Mouse (Mus musculus) heart, postnatal 36 days (tissue): ENCODE data around the gene H2-DMa. TPM values are rescaled to one million over a fixed set of nuclear protein-coding genes. Genes with fewer than 3 reads are reported as not detected.

Experiments used
- DNase-seq, 2 experiments: peaks; one replicate each; pipeline ENCODE4 v3.0.0; 2021 to 2022
- intact Hi-C: fragments of 180-260 bp; cut with DNase I; formaldehyde crosslinking; loops from one replicate; pipeline ENCODE4 v1.15.1; 2025
- total RNA-seq, 2 experiments: library from RNA; stranded (reverse); gene quantifications; 2 replicates each; pipeline ENCODE4 v1.2.3; 2021

Gene H2-DMa
- total RNA-seq, 2 experiments from 2014 or later, result 4.0 to 6.5 TPM

- no peak for DNase-seq
- intact Hi-C loops, result loop anchor here (1.0 to 5.0 kb wide), 4 partner anchors 11 to 50 kb away; partner anchors contain the start of gene H2-Ob
Observed at GRCm38 (mm10) chr17:34186885-34187260, 67.5 kb downstream of the H2-DMa start.

DNA sequence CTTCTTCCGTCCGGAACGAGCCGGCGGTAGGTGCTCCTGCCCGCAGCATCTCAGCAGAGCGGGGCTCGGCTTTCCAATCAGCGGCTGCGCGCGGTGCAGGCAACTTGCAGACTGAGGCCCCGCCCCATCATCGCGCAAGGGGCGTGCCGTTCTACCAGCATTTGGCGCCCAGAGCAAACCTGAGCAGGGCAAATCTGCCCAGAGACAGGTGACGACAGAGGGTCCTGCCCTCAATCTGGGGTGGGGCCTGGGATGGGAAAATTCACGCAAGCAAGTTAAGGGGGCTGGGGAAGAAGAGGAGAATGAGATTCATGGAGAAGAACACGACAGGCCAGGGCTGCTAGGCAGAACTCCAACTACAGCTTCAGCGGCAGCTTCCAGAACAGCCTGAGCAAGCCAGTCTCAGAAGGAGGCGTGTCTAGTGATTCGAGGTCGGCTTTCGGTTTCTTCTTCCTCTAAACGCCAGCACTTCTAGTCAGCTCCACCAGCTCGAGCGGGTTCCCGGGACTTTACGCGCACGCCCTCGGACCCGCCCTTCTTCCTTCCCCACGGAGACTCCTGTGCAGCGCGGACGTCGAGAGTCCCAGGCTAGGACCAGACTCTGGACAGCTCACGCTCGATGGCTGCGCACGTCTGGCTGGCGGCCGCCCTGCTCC is 68.0 kb downstream of the H2-DMa start, which contains the start of the genes Tap1 and Psmb9:
TSS of gene Tap1 (plus strand) at position 293 of the 656 bp plus-strand sequence.
TSS of gene Psmb9 (minus strand) at position 504 of the 656 bp plus-strand sequence.
- DNase-seq, result peak; percentile 99 to 100
- intact Hi-C loops, result loop anchor here (1.0 to 5.0 kb wide), 4 partner anchors 11 to 50 kb away; partner anchors contain the start of gene H2-Ob

- peak; percentile 44 to 64 for DNase-seq
- intact Hi-C loops, result loop anchor here (5.0 kb wide), 1 partner anchor 49 kb away; the partner anchor contains the start of gene H2-Ob
Observed at GRCm38 (mm10) chr17:34188010-34188409, 68.7 kb downstream of the H2-DMa start.

Other genes with a start within 250 kb of the H2-DMa start
- gene Gm7029, start 245.7 kb upstream of the H2-DMa start, total RNA-seq, result not detected
- 1 to 10 TPM in 1 of 2 experiments, under 1 TPM in 1; 0.87 to 1.5 TPM for gene Kifc1, start 228.9 kb upstream of the H2-DMa start, total RNA-seq
- gene Platr17, start 214.4 kb upstream of the H2-DMa start, total RNA-seq, result not detected
- gene Daxx, start 210.1 kb upstream of the H2-DMa start, total RNA-seq, result 10 to 100 TPM; 15.7 to 18.0 TPM
- 100 to 1,000 TPM; 103 to 112 TPM for gene Tapbp, start 203.6 kb upstream of the H2-DMa start, total RNA-seq
- 10 to 100 TPM; 20.1 to 20.6 TPM for gene Zbtb22, start 203.6 kb upstream of the H2-DMa start, total RNA-seq
- gene Rgl2, start 190.0 kb upstream of the H2-DMa start, total RNA-seq, result 10 to 100 TPM; 38.7 TPM
- 10 to 100 TPM; 77.0 to 84.7 TPM for gene Pfdn6, start 179.2 kb upstream of the H2-DMa start, total RNA-seq
- 10 to 100 TPM; 10.1 to 11.5 TPM for gene Wdr46, start 178.9 kb upstream of the H2-DMa start, total RNA-seq
- 1 to 10 TPM; 2.7 to 2.9 TPM for gene B3galt4, start 168.1 kb upstream of the H2-DMa start, total RNA-seq
- 10 to 100 TPM; 38.8 to 41.4 TPM for gene Vps52, start 163.7 kb upstream of the H2-DMa start, total RNA-seq
- 100 to 1,000 TPM; 411 to 417 TPM for gene Rps18, start 163.5 kb upstream of the H2-DMa start, total RNA-seq
- gene H2-K1, start 119.2 kb upstream of the H2-DMa start, total RNA-seq, result 100 to 1,000 TPM in 1 of 2 experiments, 10 to 100 TPM in 1; 79.0 to 116 TPM
- gene Ring1, start 94.9 kb upstream of the H2-DMa start, total RNA-seq, result 10 to 100 TPM; 14.0 to 15.1 TPM
- 100 to 1,000 TPM; 107 to 121 TPM for gene H2-Ke6, start 91.5 kb upstream of the H2-DMa start, total RNA-seq
- gene Slc39a7, start 87.9 kb upstream of the H2-DMa start, total RNA-seq, result 10 to 100 TPM; 56.9 to 60.7 TPM
- 10 to 100 TPM; 39.8 to 41.8 TPM for gene Rxrb, start 87.7 kb upstream of the H2-DMa start, total RNA-seq
- 1 to 10 TPM in 1 of 2 experiments, under 1 TPM in 1; 0.98 to 1.9 TPM for gene Col11a2, start 80.1 kb upstream of the H2-DMa start, total RNA-seq
- not detected for gene H2-Oa, start 27.2 kb upstream of the H2-DMa start, total RNA-seq
- 10 to 100 TPM; 80.5 to 87.0 TPM for gene Brd2, start 3.1 kb downstream of the H2-DMa start, total RNA-seq
- 1 to 10 TPM; 1.3 to 1.7 TPM for gene H2-DMb2, start 23.8 kb downstream of the H2-DMa start, total RNA-seq
- 1 to 10 TPM; 1.5 to 2.9 TPM for gene H2-DMb1, start 33.5 kb downstream of the H2-DMa start, total RNA-seq
- gene Tap1, start 68.0 kb downstream of the H2-DMa start, total RNA-seq, result 1 to 10 TPM; 4.1 to 7.0 TPM
- 10 to 100 TPM in 1 of 2 experiments, 1 to 10 TPM in 1; 7.5 to 10.6 TPM for gene Psmb9, start 68.2 kb downstream of the H2-DMa start, total RNA-seq
- gene Psmb8, start 78.2 kb downstream of the H2-DMa start, total RNA-seq, result 10 to 100 TPM; 11.4 to 15.1 TPM
- 10 to 100 TPM; 23.6 to 24.6 TPM for gene Tap2, start 84.0 kb downstream of the H2-DMa start, total RNA-seq
- gene H2-Ob, start 119.4 kb downstream of the H2-DMa start, total RNA-seq, result under 1 TPM; 0.83 to 0.84 TPM
- 10 to 100 TPM; 14.8 to 32.7 TPM for gene H2-Ab1, start 138.1 kb downstream of the H2-DMa start, total RNA-seq
- 10 to 100 TPM; 21.8 to 44.6 TPM for gene H2-Aa, start 168.3 kb downstream of the H2-DMa start, total RNA-seq
- 10 to 100 TPM; 20.6 to 43.5 TPM for gene H2-Eb1, start 186.3 kb downstream of the H2-DMa start, total RNA-seq
- gene H2-Eb2, start 206.1 kb downstream of the H2-DMa start, total RNA-seq, result not detected
- gene Btnl2, start 235.3 kb downstream of the H2-DMa start, total RNA-seq, result under 1 TPM; 0.58 to 0.92 TPM